ENCODE assay signal across 8 mouse cellular contexts in genomic region chr10:126330305-126330969, GRCm38 (mm10).
DNase-seq lines count a peak whose midpoint lies in the region; ATAC-seq lines count a peak whose summit lies in the region.

No protein-coding gene starts in this region.

- WGBS in hindbrain, embryonic 11.5 days, result 9% methylated on average over 17 of the region's 17 CpGs
- WGBS in lung, embryonic 15.5 days, result 5% methylated on average over 17 of the region's 17 CpGs

- H3K4me3 ChIP-seq in hindbrain, embryonic 11.5 days (ENCODE audit: low read depth, low read length), result no peak overlapping the region
- H3K4me3 ChIP-seq in lung, embryonic 15.5 days, result no peak overlapping the region

- DNase-seq in Muller cell, postnatal 12 days (ENCODE audit: inconsistent ontology term), result peak; percentile 85
- peak; percentile 96 for DNase-seq in cerebellum, postnatal 10 days
- peak; percentile 70 to 84 for DNase-seq in frontal cortex, postnatal 14 days (ENCODE audit: low spot score in 2 of 2)
- DNase-seq in hindbrain, embryonic 11.5 days (ENCODE audit: low spot score), result peak; percentile 93
- peak; percentile 77 for DNase-seq in layer of hippocampus, adult 9-11 months
- DNase-seq in ovary, postnatal 10 days (ENCODE audit: low spot score), result peak; percentile 88
- peak; percentile 4 to 17 for DNase-seq in thymus, adult 18-20 months

- H3K4me2 ChIP-seq in hindbrain, embryonic 11.5 days (replicated peaks; ENCODE audit: low read depth, low read length), result no peak overlapping the region
- H3K4me2 ChIP-seq in lung, embryonic 15.5 days, result peak overlapping the region; percentile 34; the same call in 1 of the 2 replicates

- H3K4me1 ChIP-seq in hindbrain, embryonic 11.5 days (replicated peaks; ENCODE audit: control insufficient read depth, insufficient read depth, low read length), result no peaks in the 10 kb centered on the region
- H3K4me1 ChIP-seq in lung, embryonic 15.5 days, result no peaks in the 10 kb centered on the region

- peak overlapping the region; percentile 31; the same call in 1 of the 2 replicates for H3K9ac ChIP-seq in hindbrain, embryonic 11.5 days (ENCODE audit: low read depth, low read length)
- no peak overlapping the region for H3K9ac ChIP-seq in lung, embryonic 15.5 days

- no peaks in the 10 kb centered on the region for H3K36me3 ChIP-seq in hindbrain, embryonic 11.5 days (ENCODE audit: control insufficient read depth, insufficient read depth, low read length)
- H3K36me3 ChIP-seq in lung, embryonic 15.5 days, result no peaks in the 10 kb centered on the region

- H3K9me3 ChIP-seq in hindbrain, embryonic 11.5 days (ENCODE audit: control insufficient read depth, low read length), result no peaks in the 10 kb centered on the region
- H3K9me3 ChIP-seq in lung, embryonic 15.5 days, result no peaks in the 10 kb centered on the region

- no peak overlapping the region for H3K27ac ChIP-seq in hindbrain, embryonic 11.5 days (ENCODE audit: low read depth, low read length)
- H3K27ac ChIP-seq in lung, embryonic 15.5 days, result no peak overlapping the region

- H3K27me3 ChIP-seq in hindbrain, embryonic 11.5 days (ENCODE audit: control insufficient read depth, insufficient read depth, low read length), result no peaks in the 10 kb centered on the region
- no peaks in the 10 kb centered on the region for H3K27me3 ChIP-seq in lung, embryonic 15.5 days

- ATAC-seq in hindbrain, embryonic 11.5 days (ENCODE audit: low FRiP score), result peak; percentile 95
- peak; percentile 96 for ATAC-seq in lung, embryonic 15.5 days (ENCODE audit: borderline replicate concordance, extremely low read depth, low FRiP score, low TSS enrichment)

Comparison
In these comparisons a context has a peak if more than half of its experiments do, and no peak if none do; other contexts are left out.
1. DNase-seq: peak in every context shown above with its lines; median percentile 96 in cerebellum, postnatal 10 days; 93 in hindbrain, embryonic 11.5 days; 88 in ovary, postnatal 10 days; 85 in Muller cell, postnatal 12 days; 77 in frontal cortex, postnatal 14 days; 77 in layer of hippocampus, adult 9-11 months; 10 in thymus, adult 18-20 months.